23 mouse cellular contexts compared by ENCODE assay signal in genomic region chr9:63140211-63140610, GRCm38 (mm10). TPM values are rescaled to one million over a fixed set of nuclear protein-coding genes. Genes with fewer than 3 reads are reported as not detected.
DNase-seq lines count a peak whose midpoint lies in the region; ATAC-seq lines count a peak whose summit lies in the region.
"Had no signal": no experiment of that assay in that cellular context is flagged by ENCODE, and none has a peak within 500 bp of the region (broad histone marks: within the 10 kb centered on the region; RNA-seq: fewer than 3 reads in every experiment).

No protein-coding gene starts in this region.

- ATAC-seq in kidney, embryonic 15.5 days (replicated peaks; ENCODE audit: low FRiP score): no peak
- no peak for ATAC-seq in hindbrain, embryonic 15.5 days (ENCODE audit: low FRiP score, low read depth)
- no peak for ATAC-seq in neural tube, embryonic 13.5 days (ENCODE audit: low read depth)
- no peak for ATAC-seq in granulocyte monocyte progenitor cell, adult 5-6 weeks (replicated peaks; ENCODE audit: poor library complexity, severe bottlenecking)
- ATAC-seq: forebrain, postnatal 0 days had no signal

- 0 out of 2 replicates have a peak overlapping the region, but pooled peaks have one; percentile 2 for H3K4me3 ChIP-seq in kidney, embryonic 15.5 days (replicated peaks)
- H3K4me3 ChIP-seq in embryonic facial prominence, embryonic 10.5 days: no peak overlapping the region
- 0 out of 2 replicates have a peak overlapping the region, but pooled peaks have one; percentile 2 for H3K4me3 ChIP-seq in hindbrain, embryonic 15.5 days
- peak overlapping the region; percentile 51 for H3K4me3 ChIP-seq in neural tube, embryonic 13.5 days
- H3K4me3 ChIP-seq: erythroblast, embryonic 14.5 days; left cerebral cortex, adult 2 months; limb, embryonic 13.5 days; stomach, embryonic 15.5 days had no signal

- H3K36me3 ChIP-seq in kidney, embryonic 15.5 days: no peaks in the 10 kb centered on the region
- no peaks in the 10 kb centered on the region for H3K36me3 ChIP-seq in embryonic facial prominence, embryonic 10.5 days (replicated peaks)
- no peaks in the 10 kb centered on the region for H3K36me3 ChIP-seq in hindbrain, embryonic 15.5 days
- no peaks in the 10 kb centered on the region for H3K36me3 ChIP-seq in neural tube, embryonic 13.5 days
- H3K36me3 ChIP-seq: limb, embryonic 13.5 days; stomach, embryonic 15.5 days had no signal

- H3K27me3 ChIP-seq in kidney, embryonic 15.5 days: peaks cover 99% of the 10 kb centered on the region
- H3K27me3 ChIP-seq in embryonic facial prominence, embryonic 10.5 days (replicated peaks; ENCODE audit: low read depth, poor library complexity, severe bottlenecking): peaks cover 100% of the 10 kb centered on the region
- H3K27me3 ChIP-seq in hindbrain, embryonic 15.5 days: peaks cover 80% of the 10 kb centered on the region
- H3K27me3 ChIP-seq in neural tube, embryonic 13.5 days: peaks cover 97% of the 10 kb centered on the region

- no peak overlapping the region for H3K9ac ChIP-seq in kidney, embryonic 15.5 days
- peak overlapping the region; percentile 25; the same call in 1 of the 2 replicates for H3K9ac ChIP-seq in hindbrain, embryonic 15.5 days
- peak overlapping the region; percentile 74 for H3K9ac ChIP-seq in neural tube, embryonic 13.5 days
- H3K9ac ChIP-seq: forebrain, postnatal 0 days; limb, embryonic 13.5 days; liver, embryonic 14.5 days; stomach, embryonic 15.5 days had no signal

- H3K27ac ChIP-seq in kidney, embryonic 15.5 days: no peak overlapping the region
- no peak overlapping the region for H3K27ac ChIP-seq in embryonic facial prominence, embryonic 10.5 days (replicated peaks)
- H3K27ac ChIP-seq in hindbrain, embryonic 15.5 days (replicated peaks): peak overlapping the region; percentile 69
- peak overlapping the region; percentile 74 for H3K27ac ChIP-seq in neural tube, embryonic 13.5 days (replicated peaks)
- H3K27ac ChIP-seq: left cerebral cortex, adult 2 months; limb, embryonic 13.5 days; liver, embryonic 14.5 days; stomach, embryonic 15.5 days had no signal

- peaks cover 70% of the 10 kb centered on the region for H3K4me1 ChIP-seq in kidney, embryonic 15.5 days
- H3K4me1 ChIP-seq in embryonic facial prominence, embryonic 10.5 days: peaks cover 75% of the 10 kb centered on the region
- H3K4me1 ChIP-seq in hindbrain, embryonic 15.5 days (replicated peaks): peaks cover 58% of the 10 kb centered on the region
- H3K4me1 ChIP-seq in neural tube, embryonic 13.5 days (replicated peaks): peaks cover 90% of the 10 kb centered on the region

- H3K9me3 ChIP-seq in kidney, embryonic 15.5 days (replicated peaks): no peaks in the 10 kb centered on the region
- no peaks in the 10 kb centered on the region for H3K9me3 ChIP-seq in embryonic facial prominence, embryonic 10.5 days
- no peaks in the 10 kb centered on the region for H3K9me3 ChIP-seq in hindbrain, embryonic 15.5 days
- H3K9me3 ChIP-seq in neural tube, embryonic 13.5 days: no peaks in the 10 kb centered on the region
- H3K9me3 ChIP-seq: limb, embryonic 13.5 days; stomach, embryonic 15.5 days had no signal

- 3% methylated on average over 9 of the region's 9 CpGs for WGBS in kidney, embryonic 15.5 days
- WGBS in embryonic facial prominence, embryonic 10.5 days: under 1% methylated on average over 9 of the region's 9 CpGs
- 3% methylated on average over 9 of the region's 9 CpGs for WGBS in hindbrain, embryonic 15.5 days
- WGBS in neural tube, embryonic 13.5 days: 3% methylated on average over 9 of the region's 9 CpGs

- no peak for DNase-seq in kidney, postnatal 10 days
- DNase-seq in embryonic facial prominence, embryonic 10.5 days (ENCODE audit: low spot score): peak; percentile 46
- no peak for DNase-seq in cerebellum, postnatal 25 days
- DNase-seq in adrenal gland, adult 8-10 months: no peak
- DNase-seq: cerebellum, postnatal 36 days; gastrocnemius, postnatal 10 days; kidney, postnatal 14 days; spleen, adult 18-20 months; thymus, postnatal 14 days had no signal

- H3K4me2 ChIP-seq in kidney, embryonic 15.5 days: no peak overlapping the region; the same call in 1 of the 2 replicates
- H3K4me2 ChIP-seq in hindbrain, embryonic 15.5 days: peak overlapping the region; percentile 49
- peak overlapping the region; percentile 61 for H3K4me2 ChIP-seq in neural tube, embryonic 13.5 days
- H3K4me2 ChIP-seq: limb, embryonic 13.5 days; stomach, embryonic 15.5 days had no signal

RNA-seq across cellular contexts. Expression of gene Skor1, which starts 8.6 kb away (rescaled TPM):
- polyA plus RNA-seq in kidney, embryonic 15.5 days (2015; fragmentation: Nextera tagmentation; extraction: Ambion mirVana): not detected in 2 replicates
- polyA plus RNA-seq in embryonic facial prominence, embryonic 10.5 days (2016; fragmentation: Nextera tagmentation; extraction: Ambion mirVana): 0.06 and 0.10 TPM in 2 replicates
- 15.0 and 20.5 TPM in 2 replicates for polyA plus RNA-seq in hindbrain, embryonic 15.5 days (2015; fragmentation: Nextera tagmentation; extraction: Ambion mirVana)
- polyA plus RNA-seq in neural tube, embryonic 13.5 days (2015; fragmentation: Nextera tagmentation; extraction: Ambion mirVana): 25.4 and 27.9 TPM in 2 replicates
- total RNA-seq in adrenal gland, adult 8-10 months (2022): under 1 TPM; 0.06 to 0.18 (median 0.12) TPM
- total RNA-seq in granulocyte monocyte progenitor cell, adult 5-6 weeks (2014; fragmentation: Nextera tagmentation): not detected in 2 replicates
- total RNA-seq in granulocyte monocyte progenitor cell, adult 5-6 weeks (2017): not detected in 2 replicates
- polyA plus RNA-seq: C2C12; heart, embryonic 16.5 days; intestine, embryonic 14.5 days; lung, embryonic 16.5 days; stomach, embryonic 15.5 days had no signal

Comparison
In these comparisons a context has a peak if more than half of its experiments do, and no peak if none do; other contexts are left out.
1. H3K27ac ChIP-seq: peak in hindbrain, embryonic 15.5 days (single experiment) and neural tube, embryonic 13.5 days (single experiment); none in kidney, embryonic 15.5 days (single experiment) and embryonic facial prominence, embryonic 10.5 days (single experiment).
2. RNA of gene Skor1, which starts 8.6 kb away (polyA plus RNA-seq): 25.4 to 27.9 TPM in neural tube, embryonic 13.5 days and 15.0 to 20.5 TPM in hindbrain, embryonic 15.5 days; 0.06 to 0.10 TPM in embryonic facial prominence, embryonic 10.5 days and not detected in kidney, embryonic 15.5 days; every median in the first group is over 10 times any median in the second.